Mouse (Mus musculus) skeletal muscle tissue, adult 2 months (tissue): ENCODE measurements around the gene Nell1.

Experiments used
- DNase-seq: peaks from one replicate; pipeline ENCODE4 v3.0.0-alpha.2; 2012; ENCODE audit warnings: low read depth, low spot score

Nell1 gene

DNA sequence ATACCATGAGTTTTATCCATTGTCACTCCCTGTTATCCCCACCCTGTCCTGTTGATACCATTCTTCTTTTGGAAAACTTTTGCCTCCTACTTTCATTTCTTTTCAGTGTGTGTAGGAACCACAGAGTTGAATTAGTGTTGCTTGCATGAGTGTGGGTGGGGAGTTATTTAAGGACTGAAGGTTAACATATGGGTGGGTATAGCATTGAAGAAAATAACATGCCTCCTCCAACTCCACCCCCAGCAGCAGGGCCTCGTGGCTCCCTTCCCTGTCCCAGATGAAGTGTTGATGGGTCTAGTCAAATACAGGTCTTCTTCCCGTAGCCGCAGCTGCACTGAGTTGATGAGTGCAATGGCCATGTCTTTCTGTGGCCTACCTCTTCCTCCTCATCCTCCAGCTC is 278.5 kb downstream of the Nell1 start:
- DNase-seq, result no peak

DNA sequence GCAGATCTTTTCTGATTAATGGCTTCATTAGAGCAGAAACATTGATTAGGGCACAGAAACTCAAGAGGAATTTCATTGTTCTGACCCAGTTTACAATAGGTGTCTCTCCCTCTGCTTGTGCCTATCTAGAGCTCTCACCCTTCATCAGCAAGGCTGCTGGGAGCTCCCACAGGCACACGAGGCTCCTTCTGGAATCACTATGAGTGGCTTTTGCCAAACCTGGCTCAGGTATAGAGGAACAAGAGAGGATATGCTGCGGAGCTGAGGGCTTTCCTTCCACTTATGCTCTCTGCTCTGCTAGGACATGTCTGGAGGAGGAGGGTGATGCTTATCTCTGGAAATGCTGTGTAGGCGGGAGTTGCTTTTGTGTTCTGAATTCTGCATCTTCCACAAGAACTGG is 285.4 kb downstream of the Nell1 start:
- DNase-seq, result no peak

DNA sequence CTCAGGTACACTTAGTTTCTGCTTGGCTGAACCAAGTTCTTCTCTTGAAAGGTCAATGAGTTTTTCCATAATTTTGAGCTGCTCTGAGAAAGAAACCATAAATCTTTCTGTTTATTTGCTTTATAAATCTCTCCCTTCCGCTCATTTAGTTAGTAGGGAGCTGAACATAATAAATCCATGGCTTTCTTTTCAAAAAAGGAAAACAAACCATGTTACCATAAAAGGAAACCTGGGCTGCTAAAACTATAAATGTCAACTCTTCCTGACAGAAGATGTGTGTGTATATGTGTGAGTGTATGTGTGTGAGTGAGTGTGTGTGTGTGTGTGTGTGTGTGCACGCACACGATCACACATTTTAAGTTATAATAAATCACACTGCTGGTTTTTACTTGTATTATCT is 320.8 kb downstream of the Nell1 start:
- DNase-seq, result no peak

DNA sequence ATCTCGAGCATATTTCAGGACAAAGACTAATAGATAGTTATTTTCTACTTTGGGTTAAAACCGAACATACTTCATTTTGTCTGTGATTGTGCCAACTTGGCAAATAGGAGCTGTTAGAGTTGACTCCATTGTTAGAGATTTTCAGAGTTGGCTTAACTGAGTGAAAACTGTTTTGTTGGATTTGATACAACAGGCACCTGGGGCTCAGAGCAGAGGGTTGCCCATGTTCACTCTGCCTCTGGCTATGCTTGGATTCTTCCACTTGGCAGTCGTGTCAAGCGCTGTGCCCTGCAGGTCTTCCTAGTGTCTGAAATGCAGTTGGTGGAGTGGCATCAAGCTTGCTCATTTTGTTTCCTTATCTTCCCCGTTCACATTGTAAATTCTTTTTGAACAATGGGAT is 363.6 kb downstream of the Nell1 start:
- no peak for DNase-seq

DNA sequence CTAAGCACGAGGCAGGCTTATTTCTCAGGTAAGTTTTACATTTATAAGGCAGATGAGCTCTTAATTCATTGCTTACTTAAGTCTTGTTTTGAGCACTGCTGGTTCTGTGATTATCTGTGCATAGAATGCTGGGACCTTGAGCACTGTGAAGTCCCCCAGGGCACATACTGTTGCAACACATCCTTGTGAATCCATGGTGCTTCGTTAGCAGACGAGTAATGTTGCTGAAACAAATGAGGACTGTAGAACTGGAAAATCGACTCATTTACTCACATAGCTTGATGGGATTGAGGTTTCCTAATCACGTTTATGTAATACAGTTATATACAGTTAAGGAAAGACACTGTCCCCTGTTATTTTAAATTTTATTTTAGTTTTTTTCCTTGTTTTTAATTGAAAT is 364.1 kb downstream of the Nell1 start:
- DNase-seq, result no peak

DNA sequence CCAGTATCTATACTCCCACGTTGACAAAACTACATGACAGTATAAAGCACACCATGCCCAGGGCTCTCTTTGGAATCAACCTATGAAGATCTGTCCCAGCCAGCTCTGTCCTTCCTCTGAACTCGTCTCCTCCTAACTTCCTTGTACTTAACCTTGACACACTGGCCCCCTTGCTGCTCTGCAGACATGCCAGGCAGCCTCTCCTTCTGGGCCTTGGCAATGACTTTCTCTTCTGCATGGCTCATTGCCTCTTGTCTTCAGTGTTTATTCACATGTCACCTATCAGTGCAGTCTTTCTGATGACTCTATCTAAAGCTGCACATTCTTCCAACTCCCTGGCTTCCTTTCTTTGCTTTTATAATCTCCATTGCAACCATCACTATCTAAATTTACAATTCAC is 376.9 kb downstream of the Nell1 start:
- DNase-seq, result no peak

DNA sequence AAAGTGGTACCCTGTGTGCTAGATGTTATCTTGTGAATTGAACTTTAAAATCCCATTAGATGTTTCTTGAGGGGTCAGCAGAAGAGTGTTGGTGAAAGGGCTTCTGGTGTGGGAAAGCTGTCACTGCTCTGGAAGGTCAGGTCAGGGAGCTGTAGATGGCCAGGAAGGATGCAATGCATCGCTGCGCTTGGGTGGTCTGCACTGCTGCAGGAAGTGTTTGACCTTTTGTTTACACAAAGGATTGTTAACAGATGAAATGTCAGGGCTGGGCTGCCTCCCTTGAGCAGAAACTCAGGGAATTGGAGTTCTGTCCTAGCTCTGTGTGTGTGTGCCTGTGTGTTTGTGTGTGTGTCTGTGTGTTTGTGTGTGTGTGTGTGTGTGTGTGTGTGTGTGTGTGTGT is 382.5 kb downstream of the Nell1 start:
- no peak for DNase-seq

DNA sequence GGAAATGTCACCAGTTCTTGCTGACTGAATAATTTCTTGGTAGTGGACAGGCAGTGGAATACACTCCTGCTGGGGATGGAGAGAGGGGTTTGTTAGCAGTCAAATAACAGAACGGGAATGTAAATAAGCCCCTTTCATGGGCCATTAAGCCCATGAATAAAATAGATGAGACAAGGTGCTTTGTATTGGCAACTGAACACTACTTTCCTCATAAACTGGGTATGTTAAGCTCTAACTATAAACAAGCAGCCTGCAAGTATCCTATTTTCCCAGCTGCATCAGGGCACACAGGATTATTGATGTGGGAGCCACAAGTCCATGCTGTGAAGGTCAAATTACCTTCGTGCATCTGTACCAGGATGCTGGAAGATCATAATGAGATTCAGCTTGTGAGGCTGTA is 387.4 kb downstream of the Nell1 start:
- DNase-seq, result no peak

DNA sequence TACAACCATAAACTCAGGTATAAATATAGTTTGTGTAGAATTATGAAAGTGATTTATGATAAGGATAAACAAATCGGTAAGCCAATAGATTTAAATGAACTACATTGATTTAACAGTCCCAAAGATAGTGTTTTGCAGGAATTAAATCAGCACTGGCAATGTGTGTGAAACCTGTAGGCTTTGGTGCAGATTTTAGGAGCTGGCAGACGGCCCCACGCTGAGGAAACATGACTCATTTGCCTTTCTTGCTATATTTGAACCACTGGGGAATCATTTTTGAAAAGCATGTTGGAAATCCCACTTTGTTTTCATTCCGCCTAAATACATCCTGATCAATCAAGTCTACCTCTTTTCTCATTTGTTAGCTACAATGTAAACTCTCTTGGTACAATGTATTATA is 400.2 kb downstream of the Nell1 start:
- no peak for DNase-seq

DNA sequence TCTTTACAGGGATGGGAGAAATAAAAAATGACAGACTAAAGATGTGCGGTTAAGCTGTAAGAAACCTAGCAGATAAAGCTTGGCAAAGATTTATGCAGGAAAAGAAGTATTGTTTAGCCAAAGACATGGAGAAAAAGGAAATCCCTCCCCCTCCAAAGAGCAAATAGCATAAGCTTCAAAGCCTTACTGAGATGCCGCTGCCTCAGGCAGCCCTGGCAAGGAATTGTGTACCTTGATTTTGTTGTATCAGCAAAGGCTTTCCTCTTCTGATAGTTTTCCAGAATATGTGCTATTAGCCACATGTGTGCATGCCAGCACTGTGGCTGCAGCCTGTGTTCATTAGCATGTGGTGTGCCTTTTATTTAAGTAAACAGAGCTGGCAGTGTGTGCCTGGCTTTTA is 435.8 kb downstream of the Nell1 start:
- no peak for DNase-seq

DNA sequence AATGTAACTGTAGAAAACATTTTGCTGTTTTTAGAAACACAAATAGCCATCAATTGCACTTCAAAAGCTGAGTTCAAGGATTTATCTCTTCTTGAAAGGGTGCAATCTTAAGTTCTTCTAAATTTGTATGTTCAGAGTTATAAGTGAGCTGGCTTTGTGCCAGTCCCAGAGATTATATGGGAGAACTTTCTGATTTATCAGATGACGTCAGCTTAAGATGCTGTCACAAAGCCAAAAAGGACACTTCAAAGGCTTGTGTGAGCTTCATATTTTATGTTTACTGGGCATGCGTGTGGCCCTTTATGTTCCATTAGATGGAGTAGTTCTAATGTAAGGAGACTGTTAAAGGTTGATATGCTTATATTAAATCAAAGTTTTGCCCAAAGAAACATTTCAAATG is 445.3 kb downstream of the Nell1 start:
- DNase-seq, result no peak

DNA sequence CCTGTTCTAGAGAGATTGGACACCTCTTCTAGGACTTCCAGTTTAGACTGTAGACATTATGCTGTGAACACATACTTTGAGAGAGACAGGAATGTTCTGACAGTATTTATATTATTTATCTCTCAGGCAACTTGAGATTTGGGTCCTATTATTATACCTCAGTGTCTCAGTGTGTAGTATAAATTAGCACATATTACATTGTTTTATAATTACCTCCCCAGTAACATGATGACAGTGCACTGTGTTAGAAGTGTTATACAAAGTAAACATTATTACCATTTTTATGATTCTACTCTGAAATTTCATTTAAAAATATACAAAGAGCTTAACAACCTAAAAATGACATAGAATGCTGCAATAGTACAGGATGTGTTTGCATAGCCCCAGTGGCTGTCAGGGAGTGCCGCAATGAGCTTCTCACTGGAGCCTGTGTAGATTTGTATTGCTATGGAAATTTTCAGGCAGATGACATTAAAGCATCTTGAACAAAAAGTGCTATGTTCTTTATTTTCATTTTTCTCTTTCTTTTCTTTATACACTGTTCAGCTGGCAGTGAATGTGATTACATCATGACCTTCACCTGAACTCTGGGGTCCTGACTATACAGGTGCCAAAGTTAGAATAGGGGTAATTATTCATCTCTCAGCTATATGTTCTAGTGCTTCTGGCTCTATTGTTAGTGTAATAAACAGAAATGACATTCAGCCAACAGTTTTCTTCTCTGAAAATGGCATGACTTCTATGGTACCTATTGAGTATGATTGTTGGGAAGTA is 447.9 kb downstream of the Nell1 start:
- DNase-seq, result no peak

DNA sequence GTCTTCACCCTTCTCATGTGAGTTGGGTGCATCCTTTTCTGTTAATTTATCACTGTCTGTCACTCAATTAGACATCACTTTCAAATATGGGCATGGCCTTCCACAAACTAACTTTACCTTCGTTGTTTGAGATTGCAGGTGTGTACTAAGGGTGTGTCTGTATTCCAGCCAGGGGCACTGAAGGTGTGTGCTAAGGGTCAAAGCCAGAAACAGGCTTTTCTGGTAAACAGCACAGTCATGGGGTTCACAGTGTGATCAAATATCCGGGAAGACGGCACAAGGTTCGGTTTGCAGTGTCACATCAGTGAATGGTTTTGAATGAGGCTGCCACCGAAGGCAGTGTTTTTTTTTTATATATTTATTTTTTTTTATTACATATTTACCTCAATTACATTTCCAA is 455.1 kb downstream of the Nell1 start:
- DNase-seq, result no peak

DNA sequence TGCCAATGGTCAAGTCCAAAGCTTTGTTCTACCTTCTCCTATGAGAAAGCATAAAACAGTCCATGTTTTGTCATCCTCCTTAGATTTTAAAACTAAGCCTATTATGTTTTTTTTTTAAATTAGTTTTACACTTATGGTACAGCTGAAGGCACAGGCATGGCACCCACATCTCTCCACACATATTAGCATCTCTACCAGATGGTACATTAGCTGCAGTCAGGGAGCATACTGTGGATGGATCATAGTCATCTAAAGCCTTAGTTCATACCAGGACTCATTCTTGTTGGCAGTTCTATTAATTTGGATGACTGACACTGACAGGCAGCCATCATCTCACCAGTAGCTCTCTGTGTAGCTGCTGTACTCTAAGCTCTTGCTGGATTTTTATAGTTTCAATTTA is 466.6 kb downstream of the Nell1 start:
- no peak for DNase-seq

DNA sequence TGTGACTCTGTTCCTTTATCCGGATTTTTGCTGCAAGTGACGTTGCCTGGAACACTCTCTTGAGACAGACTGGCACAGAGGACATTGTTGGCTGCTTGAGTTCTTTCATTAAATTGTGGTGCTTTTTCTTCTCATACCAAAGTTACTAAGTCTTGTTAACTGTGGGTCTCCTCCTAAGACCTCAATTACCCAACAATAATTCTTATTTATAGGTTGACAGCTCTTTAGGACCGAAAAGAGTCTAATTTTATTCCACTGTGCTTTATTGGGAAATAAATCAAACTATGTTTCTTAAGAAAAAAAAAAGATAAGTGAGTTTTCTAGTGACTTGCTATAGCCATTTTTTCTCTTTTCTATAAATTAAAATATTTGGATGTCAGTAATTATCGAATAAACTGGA is 472.7 kb downstream of the Nell1 start:
- no peak for DNase-seq

DNA sequence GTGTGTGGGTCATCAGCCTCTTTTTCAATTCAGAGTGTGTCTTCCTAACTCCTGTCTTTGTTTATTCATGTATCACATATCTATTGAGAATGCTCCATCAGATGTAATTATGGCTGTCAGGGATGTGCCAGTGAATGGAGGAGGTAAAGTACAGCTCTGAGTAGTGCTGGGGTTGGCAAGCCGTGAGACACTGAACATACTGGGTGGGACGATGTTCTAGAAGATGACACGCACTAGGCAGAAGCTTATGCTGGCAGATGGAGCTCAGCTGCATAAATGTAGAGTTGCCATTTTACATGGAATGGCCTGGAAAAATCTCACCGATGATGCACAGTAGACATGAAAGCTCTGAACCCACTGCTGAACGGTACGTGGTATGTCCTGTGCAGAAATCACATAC is 493.1 kb downstream of the Nell1 start:
- no peak for DNase-seq

DNA sequence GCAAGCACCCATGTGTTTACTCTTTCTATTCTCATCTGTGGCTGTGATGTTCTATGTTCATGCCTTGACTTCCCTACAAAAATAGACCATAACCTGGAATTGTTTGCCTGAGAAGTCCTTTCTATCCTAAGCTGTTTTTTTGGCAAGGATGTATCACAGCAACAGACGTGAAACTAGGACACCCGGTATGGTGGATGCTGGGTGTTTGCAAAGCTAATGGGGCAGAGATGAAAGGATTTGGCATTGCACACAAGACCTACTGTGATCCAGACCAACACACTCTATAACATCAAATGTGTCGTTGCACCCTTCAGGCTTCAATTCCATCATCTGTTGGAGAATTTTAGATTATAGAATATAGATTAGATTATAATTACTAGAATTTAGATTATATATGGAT is 495.9 kb downstream of the Nell1 start:
- DNase-seq, result no peak

DNA sequence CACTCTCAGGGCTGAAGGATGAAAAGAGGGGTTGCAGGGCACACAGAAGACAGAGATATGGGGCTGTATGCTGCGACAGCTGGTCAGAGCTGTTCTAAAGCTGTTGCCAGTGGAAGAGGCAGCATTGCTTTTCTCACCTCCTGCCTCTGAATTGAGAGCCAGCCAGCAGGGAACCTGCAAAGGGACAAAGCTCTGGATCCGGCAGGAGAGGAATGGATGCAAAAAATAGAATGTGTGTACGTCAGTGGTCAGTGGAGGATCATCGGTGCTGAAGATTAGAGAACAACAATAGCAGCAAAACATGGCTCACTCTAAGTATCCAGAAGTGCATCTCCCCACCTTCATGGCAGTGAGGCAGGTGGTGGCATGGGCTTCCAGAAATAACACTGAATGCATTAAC is 507.3 kb downstream of the Nell1 start:
- no peak for DNase-seq

DNA sequence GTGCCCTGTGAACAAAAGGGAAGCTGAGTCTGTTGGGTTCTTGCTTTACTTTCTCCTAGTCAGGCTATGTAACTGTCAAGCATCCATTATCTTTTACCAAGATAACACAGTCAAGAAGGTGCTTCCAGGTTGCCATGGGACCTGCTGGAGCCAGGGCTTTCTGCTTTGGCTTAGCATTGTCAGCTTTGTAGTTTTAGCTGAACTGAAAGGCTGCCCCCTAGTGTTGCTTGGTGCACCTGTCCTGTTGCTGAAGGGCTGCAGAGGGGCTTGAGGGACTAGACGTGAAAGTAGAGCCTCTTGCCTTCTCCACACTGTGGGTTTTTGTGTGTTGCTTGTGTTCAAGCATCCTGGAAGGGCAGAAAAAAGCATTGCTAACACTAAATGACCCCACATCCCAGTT is 510.6 kb downstream of the Nell1 start:
- DNase-seq, result no peak

DNA sequence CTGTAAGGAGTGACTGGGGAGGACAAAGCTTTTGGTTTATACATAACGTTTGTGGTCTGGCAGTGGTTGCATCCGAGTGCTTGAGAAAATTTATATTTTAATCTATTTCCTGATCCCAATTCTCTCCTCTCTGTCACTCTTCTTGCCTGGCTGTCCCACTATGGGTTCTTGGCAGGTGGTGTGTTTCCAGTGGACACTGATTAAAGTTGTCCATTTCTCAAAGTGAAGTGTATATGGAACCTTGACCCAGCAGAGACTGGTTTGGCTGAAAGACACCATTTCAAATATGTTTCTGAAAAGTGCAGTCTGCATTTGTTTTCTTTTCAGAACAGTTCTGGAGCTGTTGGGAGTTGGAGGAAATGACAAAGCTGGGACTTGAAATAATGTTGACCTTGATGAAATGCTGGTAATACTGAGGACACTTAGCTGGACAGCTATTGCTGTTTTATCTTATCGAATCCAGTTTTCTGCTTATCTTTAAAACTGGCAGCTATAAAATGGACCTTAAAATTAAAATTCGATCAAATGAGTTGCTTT is 512.3 kb downstream of the Nell1 start:
- DNase-seq, result no peak

DNA sequence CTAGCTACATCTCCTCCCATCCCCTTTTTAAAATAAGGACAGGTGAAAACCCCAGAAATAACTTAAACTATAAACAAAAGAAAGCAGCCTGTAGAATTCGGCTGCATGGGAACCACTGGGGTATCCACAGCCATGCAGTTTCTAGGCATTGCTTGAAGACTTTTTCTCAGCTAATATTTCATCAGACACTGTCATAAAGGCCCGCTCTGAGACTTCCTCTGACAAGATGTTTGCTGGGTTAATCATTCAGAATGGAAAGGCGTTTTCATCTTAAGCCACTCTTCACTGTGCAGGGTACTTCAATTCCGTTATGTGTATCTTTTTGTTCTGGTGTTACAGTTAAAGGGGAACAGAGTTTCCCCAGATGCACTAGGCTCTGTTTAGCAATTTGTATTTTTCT is 526.9 kb downstream of the Nell1 start:
- no peak for DNase-seq

DNA sequence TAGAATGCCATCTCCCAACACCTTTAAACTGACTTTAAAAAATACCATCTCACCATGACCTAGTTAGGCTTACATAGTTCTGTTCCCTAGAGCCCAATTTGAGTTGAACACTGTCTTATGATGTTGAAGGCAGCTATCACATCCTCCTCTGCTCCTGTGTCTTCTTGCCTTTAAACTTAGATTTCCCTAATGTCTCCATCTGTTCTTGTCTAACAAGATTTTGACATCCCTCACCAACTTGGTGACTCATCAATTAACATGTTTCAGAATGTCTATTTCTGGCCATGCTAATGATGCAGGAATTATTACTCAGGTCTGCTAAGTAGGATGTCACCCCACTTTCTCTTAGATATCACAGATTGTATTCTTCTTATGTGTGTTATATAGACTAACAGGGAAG is 532.4 kb downstream of the Nell1 start:
- no peak for DNase-seq

DNA sequence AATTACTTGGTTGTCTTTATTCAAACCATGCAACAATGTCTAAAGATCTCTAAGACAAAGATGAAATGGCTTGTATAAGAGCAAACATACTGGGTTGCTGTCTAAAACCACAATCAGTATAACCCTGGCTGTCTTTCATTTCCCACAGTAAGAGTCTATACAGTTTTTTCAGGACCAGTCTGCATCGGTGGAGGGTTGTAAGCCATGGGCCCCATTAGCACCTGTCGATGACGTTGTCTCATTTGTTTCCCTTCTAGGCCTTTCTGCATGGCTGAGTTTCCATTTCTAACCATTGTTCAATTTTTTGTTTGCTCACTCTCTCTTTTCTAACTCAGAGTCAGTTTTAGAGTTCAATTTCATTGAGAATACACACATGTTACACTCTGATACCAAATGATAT is 540.2 kb downstream of the Nell1 start:
- DNase-seq, result no peak

DNA sequence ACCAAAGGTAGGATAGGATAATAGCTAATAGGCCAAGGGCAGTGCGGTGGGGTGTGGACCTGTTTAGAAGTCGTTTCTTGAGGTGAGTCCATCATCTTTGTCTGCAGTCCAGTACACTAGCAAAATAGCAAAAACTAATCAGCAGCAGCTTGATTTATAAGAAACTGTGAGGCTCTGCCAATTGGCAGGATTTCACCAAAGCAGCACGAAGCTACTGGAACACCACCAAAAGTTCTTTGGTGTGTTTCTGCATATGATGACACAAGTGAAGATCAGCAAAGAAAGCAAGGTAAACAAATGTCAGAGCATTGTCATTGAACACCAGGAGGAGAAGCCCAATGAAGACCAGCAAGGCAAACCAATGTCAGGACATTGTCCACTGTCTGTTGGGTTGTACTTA is 542.0 kb downstream of the Nell1 start:
- DNase-seq, result no peak
